Mouse (Mus musculus) ES-Bruce4 (cell line): ENCODE results near the gene Rbm44.

ENCODE experiments used
- CTCF ChIP-seq: IDR thresholded peaks from one replicate; pipeline ENCODE4 v1.8.1; 2011; ENCODE audit warnings: low read depth, low read length
- EP300 ChIP-seq: IDR thresholded peaks from 2 replicates; pipeline ENCODE4 v1.6.1; 2011; ENCODE audit warnings: low read depth, low read length; ENCODE audit not compliant: insufficient read depth
- POLR2A ChIP-seq: IDR thresholded peaks from one replicate; pipeline ENCODE4 v1.8.1; 2011; ENCODE audit warnings: low read length; ENCODE audit not compliant: insufficient read depth

GRCm38 (mm10) chr1:91109302-91109701 lies 35.6 kb upstream of the Rbm44 start:
- TF ChIP-seq CTCF (no peak), EP300 (no peak), POLR2A (no peak)
